Mouse (Mus musculus) brain, embryonic 14.5 days (tissue): ENCODE results near the gene Tbc1d21.

Experiments used
- CTCF ChIP-seq: fragments of 200-500 bp; IDR thresholded peaks from 2 replicates; pipeline ENCODE4 v1.5.1; 2012; ENCODE audit warnings: inconsistent platforms, mild to moderate bottlenecking, moderate library complexity, borderline replicate concordance; ENCODE audit not compliant: insufficient read depth, insufficient read length; ENCODE audit errors: extremely low read depth
- POLR2A ChIP-seq: fragments of 200-500 bp; IDR thresholded peaks from 2 replicates; pipeline ENCODE4 v1.6.1; 2012; ENCODE audit warnings: mild to moderate bottlenecking, inconsistent platforms, borderline replicate concordance; ENCODE audit not compliant: poor library complexity, insufficient read depth, insufficient read length, severe bottlenecking; ENCODE audit errors: extremely low read depth

GRCm38 (mm10) chr9:58378878-58379277, 8.6 kb upstream of the Tbc1d21 start:
- TF ChIP-seq CTCF, result no peak
- no peak for TF ChIP-seq POLR2A
